Mouse (Mus musculus): ENCODE results near the gene Sag. TPM values are rescaled to one million over a fixed set of nuclear protein-coding genes. Genes with fewer than 3 reads are reported as not detected.

Sag gene
- polyA plus RNA-seq, 2 experiments = 1.0 to 2.1 TPM

- Histone ChIP-seq H3K9ac (ENCODE audit: low read depth, low read length, severe bottlenecking) (no peak overlapping the region), H3K36me3 (ENCODE audit: control insufficient read depth, insufficient read depth, low read length) (peaks cover 32% of the 10 kb centered on the region), H3K4me3 (replicated peaks; ENCODE audit: low read length) (no peak overlapping the region), H3K27me3 (ENCODE audit: control insufficient read depth, insufficient read depth, low read length) (no peaks in the 10 kb centered on the region), H3K27ac (replicated peaks; ENCODE audit: low read depth, low read length) (no peak overlapping the region), H3K4me1 (ENCODE audit: control insufficient read depth, insufficient read depth, low read length) (peaks cover 27% of the 10 kb centered on the region), H3K9me3 (ENCODE audit: control insufficient read depth, low read length) (no peaks in the 10 kb centered on the region), H3K4me2 (replicated peaks; ENCODE audit: low read depth, low read length, severe bottlenecking) (no peak overlapping the region)
- no peak for DNase-seq (ENCODE audit: low spot score)
- no peak for ATAC-seq (ENCODE audit: low FRiP score, low read depth)
- no peak for TF ChIP-seq POLR2A (IDR thresholded peaks at IDR 0.05; ENCODE audit: borderline replicate concordance, extremely low read depth, insufficient read depth, insufficient read length)
Measured at GRCm38 (mm10) chr1:87882554-87882953, 79.1 kb downstream of the Sag start.

GRCm38 (mm10) chr1:87890960-87891359 lies 87.5 kb downstream of the Sag start:
- Histone ChIP-seq H3K4me2 (replicated peaks; ENCODE audit: low read depth, low read length, severe bottlenecking) (no peak overlapping the region), H3K27ac (replicated peaks; ENCODE audit: low read depth, low read length) (no peak overlapping the region), H3K9me3 (ENCODE audit: control insufficient read depth, low read length) (no peaks in the 10 kb centered on the region), H3K27me3 (ENCODE audit: control insufficient read depth, insufficient read depth, low read length) (no peaks in the 10 kb centered on the region), H3K4me3 (replicated peaks; ENCODE audit: low read length) (no peak overlapping the region), H3K4me1 (ENCODE audit: control insufficient read depth, insufficient read depth, low read length) (no peaks in the 10 kb centered on the region), H3K36me3 (ENCODE audit: control insufficient read depth, insufficient read depth, low read length) (no peaks in the 10 kb centered on the region), H3K9ac (ENCODE audit: low read depth, low read length, severe bottlenecking) (no peak overlapping the region)
- ATAC-seq (ENCODE audit: low FRiP score, low read depth) (no peak), DNase-seq (ENCODE audit: low spot score) (no peak)
- WGBS = 59% methylated on average over 1 of the region's 1 CpGs
- no peak for TF ChIP-seq POLR2A (IDR thresholded peaks at IDR 0.05; ENCODE audit: borderline replicate concordance, extremely low read depth, insufficient read depth, insufficient read length)

GRCm38 (mm10) chr1:87891634-87892033 lies 88.2 kb downstream of the Sag start:
- no peaks in the 10 kb centered on the region for H3K9me3 ChIP-seq (ENCODE audit: control insufficient read depth, low read length)
- ATAC-seq (ENCODE audit: low FRiP score, low read depth) (no peak), DNase-seq (ENCODE audit: low spot score) (no peak)
- no peak for TF ChIP-seq POLR2A (IDR thresholded peaks at IDR 0.05; ENCODE audit: borderline replicate concordance, extremely low read depth, insufficient read depth, insufficient read length)
- H3K4me1 ChIP-seq (ENCODE audit: control insufficient read depth, insufficient read depth, low read length) = no peaks in the 10 kb centered on the region
- 86% methylated on average over 4 of the region's 4 CpGs for WGBS
- H3K4me3 ChIP-seq (replicated peaks; ENCODE audit: low read length) = no peak overlapping the region
- no peaks in the 10 kb centered on the region for H3K27me3 ChIP-seq (ENCODE audit: control insufficient read depth, insufficient read depth, low read length)
- no peak overlapping the region for H3K9ac ChIP-seq (ENCODE audit: low read depth, low read length, severe bottlenecking)
- no peak overlapping the region for H3K27ac ChIP-seq (replicated peaks; ENCODE audit: low read depth, low read length)
- no peaks in the 10 kb centered on the region; the same call in 1 of the 2 replicates for H3K36me3 ChIP-seq (ENCODE audit: control insufficient read depth, insufficient read depth, low read length)
- H3K4me2 ChIP-seq (replicated peaks; ENCODE audit: low read depth, low read length, severe bottlenecking) = no peak overlapping the region

DNA sequence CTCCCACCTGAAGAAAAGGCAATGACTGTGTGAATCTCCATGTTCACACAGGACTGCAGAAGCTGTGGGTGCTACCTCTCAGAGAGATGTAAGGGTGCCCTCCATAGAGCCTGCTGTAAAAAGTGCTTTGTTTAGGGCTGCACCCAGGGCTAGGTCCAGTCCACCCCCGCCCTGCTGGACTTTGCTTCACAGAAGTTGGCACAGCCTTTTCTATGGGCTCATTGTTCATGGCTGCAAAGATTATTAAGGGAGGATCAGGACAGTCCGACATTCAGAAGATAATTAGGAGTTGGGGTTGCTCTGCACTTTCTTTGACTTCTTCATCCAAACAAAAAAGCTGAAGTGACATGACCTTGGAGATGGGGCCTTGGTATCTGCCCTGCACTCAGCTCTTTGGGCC lies 89.0 kb downstream of the Sag start:
- WGBS = 90% methylated on average over 2 of the region's 2 CpGs
- no peak overlapping the region for H3K4me3 ChIP-seq (replicated peaks; ENCODE audit: low read length)
- TF ChIP-seq POLR2A (IDR thresholded peaks at IDR 0.05; ENCODE audit: borderline replicate concordance, extremely low read depth, insufficient read depth, insufficient read length) = no peak
- no peaks in the 10 kb centered on the region for H3K27me3 ChIP-seq (ENCODE audit: control insufficient read depth, insufficient read depth, low read length)
- no peaks in the 10 kb centered on the region; the same call in 1 of the 2 replicates for H3K36me3 ChIP-seq (ENCODE audit: control insufficient read depth, insufficient read depth, low read length)
- ATAC-seq (ENCODE audit: low FRiP score, low read depth) = no peak
- DNase-seq (ENCODE audit: low spot score) = no peak
- no peaks in the 10 kb centered on the region for H3K4me1 ChIP-seq (ENCODE audit: control insufficient read depth, insufficient read depth, low read length)
- no peak overlapping the region for H3K27ac ChIP-seq (replicated peaks; ENCODE audit: low read depth, low read length)
- H3K9me3 ChIP-seq (ENCODE audit: control insufficient read depth, low read length) = no peaks in the 10 kb centered on the region
- no peak overlapping the region for H3K4me2 ChIP-seq (replicated peaks; ENCODE audit: low read depth, low read length, severe bottlenecking)
- H3K9ac ChIP-seq (ENCODE audit: low read depth, low read length, severe bottlenecking) = no peak overlapping the region

- Histone ChIP-seq H3K4me2 (replicated peaks; ENCODE audit: low read depth, low read length, severe bottlenecking) (no peak overlapping the region), H3K4me3 (replicated peaks; ENCODE audit: low read length) (no peak overlapping the region), H3K9me3 (ENCODE audit: control insufficient read depth, low read length) (no peaks in the 10 kb centered on the region), H3K9ac (ENCODE audit: low read depth, low read length, severe bottlenecking) (no peak overlapping the region), H3K36me3 (ENCODE audit: control insufficient read depth, insufficient read depth, low read length) (no peaks in the 10 kb centered on the region; the same call in 1 of the 2 replicates), H3K27me3 (ENCODE audit: control insufficient read depth, insufficient read depth, low read length) (no peaks in the 10 kb centered on the region), H3K27ac (replicated peaks; ENCODE audit: low read depth, low read length) (no peak overlapping the region), H3K4me1 (ENCODE audit: control insufficient read depth, insufficient read depth, low read length) (no peaks in the 10 kb centered on the region)
- ATAC-seq (ENCODE audit: low FRiP score, low read depth) = no peak
- no peak for DNase-seq (ENCODE audit: low spot score)
- 96% methylated on average over 4 of the region's 4 CpGs for WGBS
- TF ChIP-seq POLR2A (IDR thresholded peaks at IDR 0.05; ENCODE audit: borderline replicate concordance, extremely low read depth, insufficient read depth, insufficient read length) = no peak
Measured at GRCm38 (mm10) chr1:87893414-87893813, 89.9 kb downstream of the Sag start.

Other genes starting within 250 kb of the Sag start
- gene Ngef, start 229.8 kb upstream of the Sag start, polyA plus RNA-seq (2012; rRNA removed) = 1.8 and 1.9 TPM in 2 replicates
- 1.0 and 1.3 TPM in 2 replicates for gene Ngef, start 229.8 kb upstream of the Sag start, polyA plus RNA-seq (2014; fragmentation: Nextera tagmentation; extraction: Ambion mirVana)
- gene Inpp5d, start 183.4 kb upstream of the Sag start, polyA plus RNA-seq (2012; rRNA removed) = 9.4 and 9.7 TPM in 2 replicates
- 5.9 and 9.8 TPM in 2 replicates for gene Inpp5d, start 183.4 kb upstream of the Sag start, polyA plus RNA-seq (2014; fragmentation: Nextera tagmentation; extraction: Ambion mirVana)
- gene Atg16l1, start 47.8 kb upstream of the Sag start, polyA plus RNA-seq (2012; rRNA removed) = 41.0 and 41.6 TPM in 2 replicates
- gene Atg16l1, start 47.8 kb upstream of the Sag start, polyA plus RNA-seq (2014; fragmentation: Nextera tagmentation; extraction: Ambion mirVana) = 29.9 and 32.1 TPM in 2 replicates
- 35.5 and 38.7 TPM in 2 replicates for gene Dgkd, start 49.6 kb downstream of the Sag start, polyA plus RNA-seq (2012; rRNA removed)
- gene Dgkd, start 49.6 kb downstream of the Sag start, polyA plus RNA-seq (2014; fragmentation: Nextera tagmentation; extraction: Ambion mirVana) = 26.7 and 30.2 TPM in 2 replicates
- 33.2 and 35.2 TPM in 2 replicates for gene Usp40, start 204.9 kb downstream of the Sag start, polyA plus RNA-seq (2012; rRNA removed)
- 36.2 and 44.1 TPM in 2 replicates for gene Usp40, start 204.9 kb downstream of the Sag start, polyA plus RNA-seq (2014; fragmentation: Nextera tagmentation; extraction: Ambion mirVana)

All from limb, embryonic 14.5 days (tissue).